In genomic region chr12:72292566-72292965, GRCm38 (mm10) we compare ENCODE assay signal across 19 mouse cellular contexts.
"Had no signal": no experiment of that assay in that cellular context is flagged by ENCODE, and none has a peak within 500 bp of the region (broad histone marks: within the 10 kb centered on the region; RNA-seq: fewer than 3 reads in every experiment).

No protein-coding gene starts in this region.

- H3K36me3 ChIP-seq: lung, embryonic 15.5 days; midbrain, embryonic 10.5 days; midbrain, embryonic 12.5 days; neural tube, embryonic 13.5 days; neural tube, embryonic 15.5 days had no signal

- H3K4me2 ChIP-seq: lung, embryonic 15.5 days; midbrain, embryonic 12.5 days; neural tube, embryonic 13.5 days; neural tube, embryonic 15.5 days had no signal

- H3K4me3 ChIP-seq: lung, embryonic 15.5 days; midbrain, embryonic 10.5 days; midbrain, embryonic 12.5 days; myocyte; neural tube, embryonic 13.5 days; neural tube, embryonic 15.5 days had no signal

- ATAC-seq: lung, postnatal 0 days; midbrain, embryonic 16.5 days had no signal

- H3K9ac ChIP-seq: lung, embryonic 15.5 days; midbrain, embryonic 12.5 days; neural tube, embryonic 13.5 days; neural tube, embryonic 15.5 days had no signal

- H3K27me3 ChIP-seq: lung, embryonic 15.5 days; midbrain, embryonic 12.5 days; neural tube, embryonic 13.5 days; neural tube, embryonic 15.5 days had no signal

- DNase-seq: lung, adult 18-20 months; lung, postnatal 14 days; lung, postnatal 4 days; midbrain, embryonic 14.5 days; right cerebral cortex, adult 18-20 months; right cerebral cortex, postnatal 25 days; right cerebral cortex, postnatal 4 days; spleen, adult 18-20 months; thymus, adult 18-20 months; thymus, postnatal 14 days; thymus, postnatal 36 days had no signal

- H3K4me1 ChIP-seq: lung, embryonic 15.5 days; midbrain, embryonic 10.5 days; midbrain, embryonic 12.5 days; neural tube, embryonic 13.5 days; neural tube, embryonic 15.5 days had no signal

- H3K9me3 ChIP-seq: lung, embryonic 15.5 days; neural tube, embryonic 13.5 days; neural tube, embryonic 15.5 days had no signal

- H3K27ac ChIP-seq: lung, embryonic 15.5 days; midbrain, embryonic 10.5 days; midbrain, embryonic 12.5 days; neural tube, embryonic 13.5 days; neural tube, embryonic 15.5 days had no signal
